Mouse (Mus musculus) erythroblast, embryonic 14.5 days (primary cell): ENCODE data around the gene Lin54. TPM values are rescaled to one million over a fixed set of nuclear protein-coding genes. Genes with fewer than 3 reads are reported as not detected.

Experiments
- H3K27me3 ChIP-seq: 2 replicates; pipeline ENCODE4 v1.6.1; 2012; ENCODE audit warnings: inconsistent platforms; ENCODE audit not compliant: control insufficient read depth
- H3K36me3 ChIP-seq: 2 replicates; pipeline ENCODE4 v1.6.1; 2012; ENCODE audit warnings: mild to moderate bottlenecking, inconsistent platforms; ENCODE audit not compliant: control insufficient read depth
- H3K4me1 ChIP-seq: 2 replicates; pipeline ENCODE4 v1.6.1; 2012; ENCODE audit warnings: inconsistent platforms; ENCODE audit not compliant: control insufficient read depth
- H3K4me3 ChIP-seq: replicated peaks from 2 replicates; pipeline ENCODE3; 2012; ENCODE audit warnings: moderate library complexity, mild to moderate bottlenecking, inconsistent platforms
- H3K9me3 ChIP-seq: 2 replicates; pipeline ENCODE4 v1.6.1; 2012; ENCODE audit warnings: low read length, inconsistent platforms, mixed read lengths; ENCODE audit not compliant: control insufficient read depth
- GATA1 ChIP-seq: IDR thresholded peaks from 2 replicates; pipeline ENCODE4 v1.6.1; 2012; ENCODE audit warnings: low read length, inconsistent platforms, mixed read lengths
- TAL1 ChIP-seq: IDR thresholded peaks from 3 replicates; pipeline ENCODE4 v1.6.1; 2012; ENCODE audit warnings: low read length, inconsistent platforms, mixed read lengths
- polyA plus RNA-seq: library from polyadenylated mRNA; stranded (reverse); fragments of >175 nt; gene quantifications from 2 replicates; pipeline ENCODE4 v1.2.3, GENCODE M21; 2012

Lin54 gene
- 0.10 and 0.25 TPM in 2 replicates for polyA plus RNA-seq

DNA sequence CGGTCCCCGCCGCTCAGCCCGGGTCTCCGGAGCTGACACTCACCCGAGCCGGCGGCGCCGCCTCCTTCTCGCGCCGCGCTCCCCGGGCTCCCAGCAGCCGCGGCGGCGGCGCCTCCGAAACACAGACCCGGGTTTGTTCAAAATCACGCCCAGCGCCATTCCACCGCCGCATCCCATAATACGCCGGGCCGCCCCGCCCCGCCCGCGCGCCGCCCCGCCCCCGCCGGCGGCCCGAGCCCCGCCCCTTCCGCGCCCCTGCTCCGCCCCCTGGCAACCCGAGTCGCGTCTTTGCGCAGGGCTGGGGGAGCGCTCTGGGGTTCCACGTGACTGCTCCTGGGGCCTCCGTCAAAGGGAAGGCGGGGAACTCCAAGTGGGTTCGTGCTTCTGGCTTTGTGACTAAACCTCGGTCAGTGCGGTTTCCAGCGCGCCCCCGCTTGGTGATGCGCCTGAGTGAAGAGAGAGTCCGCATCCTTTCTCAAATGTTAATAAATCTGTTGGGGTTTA is at the start of gene Lin54:
Lin54 (minus strand) TSS at position 182 of the 504 bp plus-strand sequence.
- Histone ChIP-seq H3K4me3 (peak within 1 kb of the TSS; percentile 79), H3K4me1 (peaks cover 32% of the 10 kb centered on the region), H3K9me3 (no peaks in the 10 kb centered on the region), H3K27me3 (peaks cover 9% of the 10 kb centered on the region; the same call in 1 of the 2 replicates), H3K36me3 (peaks cover 4% of the 10 kb centered on the region)
- TF ChIP-seq TAL1 (no peak), GATA1 (no peak)

GRCm38 (mm10) chr5:100550151-100550550 is 49.7 kb upstream of the Lin54 start:
- TF ChIP-seq TAL1 = no peak
- TF ChIP-seq GATA1 = no peak
- peaks cover 45% of the 10 kb centered on the region for H3K36me3 ChIP-seq
- peaks cover 3% of the 10 kb centered on the region; the same call in 1 of the 2 replicates for H3K9me3 ChIP-seq
- H3K4me1 ChIP-seq = peaks cover 4% of the 10 kb centered on the region
- H3K27me3 ChIP-seq = no peaks in the 10 kb centered on the region
- no peak overlapping the region for H3K4me3 ChIP-seq

DNA sequence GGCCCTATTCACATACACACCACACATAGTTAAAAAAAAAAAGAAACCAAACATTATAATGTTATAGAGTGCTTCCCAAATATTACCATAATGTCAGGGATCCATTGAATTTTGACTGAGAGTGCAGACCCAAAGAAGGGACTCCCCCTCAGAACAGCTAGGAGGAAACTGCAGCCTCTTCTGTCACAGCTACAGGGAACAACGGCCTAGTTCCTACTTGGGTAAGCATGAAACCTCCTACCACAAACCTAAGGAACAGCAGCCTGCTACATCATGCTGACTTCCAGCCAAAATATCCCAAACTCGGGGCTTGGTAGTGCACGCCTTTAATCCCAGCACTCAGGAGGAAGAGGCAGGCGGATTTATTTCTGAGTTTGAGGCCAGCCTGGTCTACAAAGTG is 48.9 kb upstream of the Lin54 start:
- peaks cover 53% of the 10 kb centered on the region for H3K36me3 ChIP-seq
- no peaks in the 10 kb centered on the region for H3K27me3 ChIP-seq
- TF ChIP-seq GATA1 = no peak
- no peak for TF ChIP-seq TAL1
- H3K4me3 ChIP-seq = no peak overlapping the region
- H3K9me3 ChIP-seq = peaks cover 3% of the 10 kb centered on the region; the same call in 1 of the 2 replicates
- H3K4me1 ChIP-seq = peaks cover 4% of the 10 kb centered on the region

GRCm38 (mm10) chr5:100548236-100548635 is 47.8 kb upstream of the Lin54 start:
- TF ChIP-seq TAL1 (no peak), GATA1 (no peak)
- Histone ChIP-seq H3K27me3 (no peaks in the 10 kb centered on the region), H3K4me1 (peaks cover 4% of the 10 kb centered on the region), H3K4me3 (no peak overlapping the region), H3K36me3 (peaks cover 64% of the 10 kb centered on the region), H3K9me3 (peaks cover 3% of the 10 kb centered on the region; the same call in 1 of the 2 replicates)

GRCm38 (mm10) chr5:100546294-100547080 is 46.0 kb upstream of the Lin54 start:
- Histone ChIP-seq H3K36me3 (peaks cover 80% of the 10 kb centered on the region), H3K9me3 (peaks cover 3% of the 10 kb centered on the region; the same call in 1 of the 2 replicates), H3K4me1 (no peaks in the 10 kb centered on the region), H3K4me3 (no peak overlapping the region), H3K27me3 (no peaks in the 10 kb centered on the region)
- TF ChIP-seq TAL1 = no peak
- TF ChIP-seq GATA1 = no peak

GRCm38 (mm10) chr5:100536638-100537037 is 36.2 kb upstream of the Lin54 start:
- Histone ChIP-seq H3K4me1 (no peaks in the 10 kb centered on the region), H3K9me3 (no peaks in the 10 kb centered on the region), H3K36me3 (peaks cover 79% of the 10 kb centered on the region), H3K4me3 (no peak overlapping the region), H3K27me3 (no peaks in the 10 kb centered on the region)
- no peak for TF ChIP-seq GATA1

GRCm38 (mm10) chr5:100535826-100536225 is 35.4 kb upstream of the Lin54 start:
- peaks cover 82% of the 10 kb centered on the region for H3K36me3 ChIP-seq

GRCm38 (mm10) chr5:100526164-100526563 is 25.7 kb upstream of the Lin54 start:
- TF ChIP-seq TAL1 (no peak), GATA1 (no peak)
- H3K4me3 ChIP-seq = no peak overlapping the region
- H3K9me3 ChIP-seq = no peaks in the 10 kb centered on the region
- peaks cover 62% of the 10 kb centered on the region for H3K36me3 ChIP-seq
- H3K27me3 ChIP-seq = no peaks in the 10 kb centered on the region
- H3K4me1 ChIP-seq = peaks cover 8% of the 10 kb centered on the region

More at GRCm38 (mm10) chr5:100535826-100536225, 35.4 kb upstream of the Lin54 start:
- TF ChIP-seq TAL1 = no peak
- no peak for TF ChIP-seq GATA1
- Histone ChIP-seq H3K27me3 (no peaks in the 10 kb centered on the region), H3K4me1 (no peaks in the 10 kb centered on the region), H3K9me3 (no peaks in the 10 kb centered on the region), H3K4me3 (no peak overlapping the region)

- no peak overlapping the region for H3K4me3 ChIP-seq
Measured at GRCm38 (mm10) chr5:100525620-100526019, 25.2 kb upstream of the Lin54 start.

DNA sequence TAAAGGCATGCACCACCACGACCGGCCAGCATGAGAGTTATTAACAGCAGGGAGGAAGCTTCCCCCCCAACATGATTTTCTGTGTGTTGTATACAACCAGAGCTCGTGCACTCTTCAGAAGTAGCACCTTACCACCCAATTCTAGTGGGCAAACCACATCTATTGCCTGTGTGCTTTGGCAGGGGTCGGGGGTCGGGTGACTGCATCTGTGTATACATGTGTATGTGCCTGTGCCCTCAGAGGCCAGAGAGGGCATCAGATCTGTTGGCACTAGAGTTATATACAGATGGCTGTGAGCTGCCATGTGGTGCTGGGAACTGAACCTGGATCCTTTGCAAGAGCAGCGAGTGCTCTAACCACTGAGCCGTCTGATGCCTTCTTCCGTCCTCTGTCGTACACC is 24.5 kb upstream of the Lin54 start:
- no peak for TF ChIP-seq GATA1
- TF ChIP-seq TAL1 = no peak
- peaks cover 53% of the 10 kb centered on the region for H3K36me3 ChIP-seq
- H3K9me3 ChIP-seq = no peaks in the 10 kb centered on the region
- no peak overlapping the region for H3K4me3 ChIP-seq
- H3K4me1 ChIP-seq = peaks cover 15% of the 10 kb centered on the region
- no peaks in the 10 kb centered on the region for H3K27me3 ChIP-seq

More at GRCm38 (mm10) chr5:100525620-100526019, 25.2 kb upstream of the Lin54 start:
- peaks cover 8% of the 10 kb centered on the region for H3K4me1 ChIP-seq
- H3K36me3 ChIP-seq = peaks cover 57% of the 10 kb centered on the region
- H3K27me3 ChIP-seq = no peaks in the 10 kb centered on the region
- H3K9me3 ChIP-seq = no peaks in the 10 kb centered on the region
- TF ChIP-seq GATA1 = no peak
- TF ChIP-seq TAL1 = no peak
